Mouse (Mus musculus) heart, embryonic 15.5 days (tissue): ENCODE results near the gene Snapc2. TPM values are rescaled to one million over a fixed set of nuclear protein-coding genes. Genes with fewer than 3 reads are reported as not detected.

ENCODE experiments used
- ATAC-seq: fragments of 200-750 bp; cut with Nextera tagmentation; replicated peaks from 2 replicates; pipeline ENCODE4 v1.8.0; 2017; ENCODE audit warnings: low read depth, moderate TSS enrichment; ENCODE audit not compliant: insufficient number of reproducible peaks, insufficient read depth, low FRiP score
- H3K27ac ChIP-seq: fragments of 300-500 bp; sonication (generic); 2 replicates; pipeline ENCODE4 v1.5.1; 2015; ENCODE audit warnings: mild to moderate bottlenecking, inconsistent platforms
- H3K27me3 ChIP-seq: fragments of 300-500 bp; sonication (generic); 2 replicates; pipeline ENCODE4 v1.6.1; 2015; ENCODE audit warnings: inconsistent platforms
- H3K36me3 ChIP-seq: fragments of 300-500 bp; sonication (generic); 2 replicates; pipeline ENCODE4 v1.6.1; 2015; ENCODE audit warnings: mild to moderate bottlenecking, inconsistent platforms
- H3K4me1 ChIP-seq: fragments of 300-500 bp; sonication (generic); replicated peaks from 2 replicates; pipeline ENCODE4 v1.6.1; 2015; ENCODE audit warnings: inconsistent platforms
- H3K4me2 ChIP-seq: fragments of 300-500 bp; sonication (generic); 2 replicates; pipeline ENCODE4 v1.6.1; 2015; ENCODE audit warnings: inconsistent platforms, mild to moderate bottlenecking, moderate library complexity
- H3K4me3 ChIP-seq: fragments of 300-500 bp; sonication (generic); 2 replicates; pipeline ENCODE4 v1.5.1; 2015; ENCODE audit warnings: mild to moderate bottlenecking, inconsistent platforms
- H3K9ac ChIP-seq: fragments of 300-500 bp; sonication (generic); 2 replicates; pipeline ENCODE4 v1.6.1; 2015; ENCODE audit warnings: mild to moderate bottlenecking, inconsistent platforms
- H3K9me3 ChIP-seq: fragments of 300-500 bp; sonication (generic); replicated peaks from 2 replicates; pipeline ENCODE4 v1.6.1; 2016; ENCODE audit warnings: inconsistent platforms
- WGBS: fragments of 180-500 bp; shearing (Covaris S2); methylation state at CpG from one replicate; pipeline ENCODE4 v1.1.7; 2015; ENCODE audit warnings: mixed read lengths; 5-methylcytosine and 5-hydroxymethylcytosine counted together
- polyA plus RNA-seq: library from polyadenylated mRNA; unstranded; fragments of >200 nt; fragmentation: Nextera tagmentation; extraction: Ambion mirVana; gene quantifications from 2 replicates; pipeline ENCODE4 v1.2.1, GENCODE M21; 2015

Gene Snapc2
- 37.7 and 47.0 TPM in 2 replicates for polyA plus RNA-seq

GRCm38 (mm10) chr8:4252934-4253841, at the start of gene Snapc2:
TSS of gene Snapc2 (plus strand) at chr8:4253080.
- Histone ChIP-seq H3K27me3 (no peaks in the 10 kb centered on the region), H3K36me3 (peaks cover 17% of the 10 kb centered on the region; the same call in 1 of the 2 replicates), H3K9ac (peak within 1 kb of the TSS; percentile 94), H3K4me2 (peak within 1 kb of the TSS; percentile 82), H3K9me3 (no peaks in the 10 kb centered on the region), H3K4me3 (peak within 1 kb of the TSS; percentile 77), H3K4me1 (peaks cover 50% of the 10 kb centered on the region), H3K27ac (peak within 1 kb of the TSS; percentile 91)
- ATAC-seq, result peak; percentile 85
- WGBS, result under 1% methylated on average over 69 of the region's 69 CpGs

GRCm38 (mm10) chr8:4205246-4206123, 47.4 kb upstream of the Snapc2 start:
- H3K36me3 ChIP-seq, result 0 out of 2 replicates have a peak, but pooled peaks cover 3% of the 10 kb centered on the region
- peak overlapping the region; percentile 53 for H3K4me2 ChIP-seq
- peaks cover 14% of the 10 kb centered on the region for H3K4me1 ChIP-seq
- H3K4me3 ChIP-seq, result peak overlapping the region; percentile 23
- WGBS, result 28% methylated on average over 38 of the region's 38 CpGs
- peaks cover 35% of the 10 kb centered on the region for H3K27me3 ChIP-seq
- no peak overlapping the region for H3K9ac ChIP-seq
- H3K27ac ChIP-seq, result no peak overlapping the region
- H3K9me3 ChIP-seq, result no peaks in the 10 kb centered on the region
- no peak for ATAC-seq

- 0 out of 2 replicates have a peak, but pooled peaks cover 3% of the 10 kb centered on the region for H3K36me3 ChIP-seq
- H3K27ac ChIP-seq, result no peak overlapping the region
- ATAC-seq, result 0 out of 2 replicates have a peak, but pooled peaks have one; percentile 31
- peak overlapping the region; percentile 28; the same call in 1 of the 2 replicates for H3K9ac ChIP-seq
- no peaks in the 10 kb centered on the region for H3K9me3 ChIP-seq
- peak overlapping the region; percentile 23 for H3K4me3 ChIP-seq
- H3K27me3 ChIP-seq, result peaks cover 35% of the 10 kb centered on the region
- WGBS, result 15% methylated on average over 44 of the region's 44 CpGs
- peak overlapping the region; percentile 53 for H3K4me2 ChIP-seq
- peaks cover 14% of the 10 kb centered on the region for H3K4me1 ChIP-seq
Observed at GRCm38 (mm10) chr8:4206182-4207015, 46.5 kb upstream of the Snapc2 start.

- 0 out of 2 replicates have a peak, but pooled peaks cover 3% of the 10 kb centered on the region for H3K36me3 ChIP-seq
- WGBS, result 65% methylated on average over 2 of the region's 2 CpGs
- peaks cover 14% of the 10 kb centered on the region for H3K4me1 ChIP-seq
- no peak for ATAC-seq
- no peak overlapping the region for H3K9ac ChIP-seq
- peaks cover 35% of the 10 kb centered on the region for H3K27me3 ChIP-seq
- no peak overlapping the region for H3K4me3 ChIP-seq
- H3K4me2 ChIP-seq, result peak overlapping the region; percentile 53; the same call in 1 of the 2 replicates
- no peak overlapping the region for H3K27ac ChIP-seq
- H3K9me3 ChIP-seq, result no peaks in the 10 kb centered on the region
Observed at GRCm38 (mm10) chr8:4207016-4207350, 45.9 kb upstream of the Snapc2 start.

- Histone ChIP-seq H3K27ac (no peak overlapping the region), H3K9ac (no peak overlapping the region), H3K36me3 (0 out of 2 replicates have a peak, but pooled peaks cover 3% of the 10 kb centered on the region), H3K4me2 (no peak overlapping the region), H3K9me3 (no peaks in the 10 kb centered on the region), H3K4me3 (no peak overlapping the region), H3K27me3 (peaks cover 47% of the 10 kb centered on the region), H3K4me1 (peaks cover 33% of the 10 kb centered on the region)
- no peak for ATAC-seq
- 77% methylated on average over 6 of the region's 6 CpGs for WGBS
Observed at GRCm38 (mm10) chr8:4211097-4211496, 41.8 kb upstream of the Snapc2 start.

- WGBS, result under 1% methylated on average over 25 of the region's 25 CpGs
- ATAC-seq, result 0 out of 2 replicates have a peak, but pooled peaks have one; percentile 11
Observed at GRCm38 (mm10) chr8:4212809-4213209, 40.1 kb upstream of the Snapc2 start.

GRCm38 (mm10) chr8:4213210-4214005, 39.5 kb upstream of the Snapc2 start:
- peak; percentile 43 for ATAC-seq
- Histone ChIP-seq H3K27ac (no peak overlapping the region; the same call in 1 of the 2 replicates), H3K27me3 (peaks cover 53% of the 10 kb centered on the region)

More at GRCm38 (mm10) chr8:4212809-4213209, 40.1 kb upstream of the Snapc2 start:
- H3K4me2 ChIP-seq, result peak overlapping the region; percentile 83
- H3K9me3 ChIP-seq, result no peaks in the 10 kb centered on the region
- H3K4me1 ChIP-seq, result peaks cover 35% of the 10 kb centered on the region
- peak overlapping the region; percentile 36 for H3K9ac ChIP-seq
- 0 out of 2 replicates have a peak, but pooled peaks cover 3% of the 10 kb centered on the region for H3K36me3 ChIP-seq
- H3K27ac ChIP-seq, result no peak overlapping the region
- H3K4me3 ChIP-seq, result peak overlapping the region; percentile 47
- peaks cover 47% of the 10 kb centered on the region for H3K27me3 ChIP-seq

GRCm38 (mm10) chr8:4214006-4214980, 38.6 kb upstream of the Snapc2 start:
- Histone ChIP-seq H3K27me3 (peaks cover 57% of the 10 kb centered on the region), H3K36me3 (0 out of 2 replicates have a peak, but pooled peaks cover 3% of the 10 kb centered on the region), H3K9me3 (no peaks in the 10 kb centered on the region), H3K4me2 (peak overlapping the region; percentile 83), H3K9ac (peak overlapping the region; percentile 36; the same call in 1 of the 2 replicates), H3K27ac (no peak overlapping the region; the same call in 1 of the 2 replicates), H3K4me1 (peaks cover 35% of the 10 kb centered on the region), H3K4me3 (peak overlapping the region; percentile 47)
- 6% methylated on average over 33 of the region's 33 CpGs for WGBS
- ATAC-seq, result peak; percentile 51

More at GRCm38 (mm10) chr8:4213210-4214005, 39.5 kb upstream of the Snapc2 start:
- Histone ChIP-seq H3K4me1 (peaks cover 35% of the 10 kb centered on the region), H3K9ac (peak overlapping the region; percentile 36), H3K4me3 (peak overlapping the region; percentile 47), H3K4me2 (peak overlapping the region; percentile 83), H3K36me3 (0 out of 2 replicates have a peak, but pooled peaks cover 3% of the 10 kb centered on the region), H3K9me3 (no peaks in the 10 kb centered on the region)
- WGBS, result 1% methylated on average over 18 of the region's 18 CpGs

GRCm38 (mm10) chr8:4216296-4216695, 36.6 kb upstream of the Snapc2 start:
- peak overlapping the region; percentile 89 for H3K4me2 ChIP-seq
- H3K4me3 ChIP-seq, result peak overlapping the region; percentile 55
- no peak overlapping the region for H3K9ac ChIP-seq
- no peak for ATAC-seq
- 14% methylated on average over 18 of the region's 18 CpGs for WGBS
- H3K27ac ChIP-seq, result no peak overlapping the region
- H3K9me3 ChIP-seq, result no peaks in the 10 kb centered on the region
- H3K4me1 ChIP-seq, result peaks cover 35% of the 10 kb centered on the region
- H3K27me3 ChIP-seq, result peaks cover 57% of the 10 kb centered on the region
- no peaks in the 10 kb centered on the region for H3K36me3 ChIP-seq
